Mouse (Mus musculus): Measurements from ENCODE around the gene Celf2. TPM values are rescaled to one million over a fixed set of nuclear protein-coding genes. Genes with fewer than 3 reads are reported as not detected.
A peak's percentile ranks its signal among the peaks of the same experiment; 100 is the strongest.

Celf2 gene
- polyA plus RNA-seq, 1 experiment from 2014 or later = 191 TPM

- no peak overlapping the region for H3K4me3 ChIP-seq (replicated peaks; ENCODE audit: low read depth, low read length)
- H3K4me2 ChIP-seq (ENCODE audit: low read length) = no peak overlapping the region
- ATAC-seq (ENCODE audit: low FRiP score, low TSS enrichment) = no peak
- no peak overlapping the region for H3K9ac ChIP-seq (replicated peaks; ENCODE audit: low read length)
- H3K9me3 ChIP-seq (ENCODE audit: control insufficient read depth, low read length) = no peaks in the 10 kb centered on the region
- H3K4me1 ChIP-seq (ENCODE audit: control insufficient read depth, insufficient read depth, low read length) = no peaks in the 10 kb centered on the region
- no peaks in the 10 kb centered on the region for H3K36me3 ChIP-seq (ENCODE audit: control insufficient read depth, insufficient read depth, low read length)
- no peak overlapping the region for H3K27ac ChIP-seq (replicated peaks; ENCODE audit: low read depth, low read length)
- DNase-seq = no peak
- no peaks in the 10 kb centered on the region for H3K27me3 ChIP-seq (ENCODE audit: control insufficient read depth, insufficient read depth, low read length)
- WGBS = 96% methylated on average over 4 of the region's 4 CpGs
Measured at GRCm38 (mm10) chr2:6927693-6928360, 581.5 kb downstream of the Celf2 start.

GRCm38 (mm10) chr2:6925505-6925904 lies 583.9 kb downstream of the Celf2 start:
- H3K4me3 ChIP-seq (replicated peaks; ENCODE audit: low read depth, low read length) = no peak overlapping the region
- no peaks in the 10 kb centered on the region for H3K27me3 ChIP-seq (ENCODE audit: control insufficient read depth, insufficient read depth, low read length)
- ATAC-seq (ENCODE audit: low FRiP score, low TSS enrichment) (no peak; the same call in 1 of the 2 replicates), DNase-seq (peak; percentile 37)
- H3K27ac ChIP-seq (replicated peaks; ENCODE audit: low read depth, low read length) = no peak overlapping the region
- no peaks in the 10 kb centered on the region for H3K4me1 ChIP-seq (ENCODE audit: control insufficient read depth, insufficient read depth, low read length)
- no peak overlapping the region for H3K4me2 ChIP-seq (ENCODE audit: low read length)
- no peak overlapping the region for H3K9ac ChIP-seq (replicated peaks; ENCODE audit: low read length)
- 22% methylated on average over 5 of the region's 5 CpGs for WGBS
- H3K36me3 ChIP-seq (ENCODE audit: control insufficient read depth, insufficient read depth, low read length) = no peaks in the 10 kb centered on the region
- H3K9me3 ChIP-seq (ENCODE audit: control insufficient read depth, low read length) = no peaks in the 10 kb centered on the region

GRCm38 (mm10) chr2:6923738-6924474 lies 585.5 kb downstream of the Celf2 start:
- Histone ChIP-seq H3K9ac (replicated peaks; ENCODE audit: low read length) (no peak overlapping the region), H3K4me2 (ENCODE audit: low read length) (no peak overlapping the region), H3K36me3 (ENCODE audit: control insufficient read depth, insufficient read depth, low read length) (no peaks in the 10 kb centered on the region), H3K4me3 (replicated peaks; ENCODE audit: low read depth, low read length) (no peak overlapping the region), H3K9me3 (ENCODE audit: control insufficient read depth, low read length) (no peaks in the 10 kb centered on the region), H3K27me3 (ENCODE audit: control insufficient read depth, insufficient read depth, low read length) (no peaks in the 10 kb centered on the region), H3K27ac (replicated peaks; ENCODE audit: low read depth, low read length) (no peak overlapping the region), H3K4me1 (ENCODE audit: control insufficient read depth, insufficient read depth, low read length) (no peaks in the 10 kb centered on the region)
- ATAC-seq (ENCODE audit: low FRiP score, low TSS enrichment) (no peak), DNase-seq (no peak)
- 87% methylated on average over 15 of the region's 15 CpGs for WGBS

- no peaks in the 10 kb centered on the region for H3K9me3 ChIP-seq (ENCODE audit: control insufficient read depth, low read length)
- no peak overlapping the region for H3K9ac ChIP-seq (replicated peaks; ENCODE audit: low read length)
- H3K27ac ChIP-seq (replicated peaks; ENCODE audit: low read depth, low read length) = no peak overlapping the region
- no peaks in the 10 kb centered on the region for H3K36me3 ChIP-seq (ENCODE audit: control insufficient read depth, insufficient read depth, low read length)
- no peak overlapping the region for H3K4me3 ChIP-seq (replicated peaks; ENCODE audit: low read depth, low read length)
- no peak overlapping the region for H3K4me2 ChIP-seq (ENCODE audit: low read length)
- ATAC-seq (ENCODE audit: low FRiP score, low TSS enrichment) = no peak
- no peaks in the 10 kb centered on the region for H3K4me1 ChIP-seq (ENCODE audit: control insufficient read depth, insufficient read depth, low read length)
- no peak for DNase-seq
- no peaks in the 10 kb centered on the region for H3K27me3 ChIP-seq (ENCODE audit: control insufficient read depth, insufficient read depth, low read length)
- 82% methylated on average over 4 of the region's 4 CpGs for WGBS
Measured at GRCm38 (mm10) chr2:6915386-6915785, 594.0 kb downstream of the Celf2 start.

GRCm38 (mm10) chr2:6913315-6913714 lies 596.0 kb downstream of the Celf2 start:
- Histone ChIP-seq H3K9me3 (ENCODE audit: control insufficient read depth, low read length) (no peaks in the 10 kb centered on the region), H3K9ac (replicated peaks; ENCODE audit: low read length) (no peak overlapping the region), H3K4me3 (replicated peaks; ENCODE audit: low read depth, low read length) (no peak overlapping the region), H3K36me3 (ENCODE audit: control insufficient read depth, insufficient read depth, low read length) (no peaks in the 10 kb centered on the region), H3K27ac (replicated peaks; ENCODE audit: low read depth, low read length) (no peak overlapping the region), H3K4me1 (ENCODE audit: control insufficient read depth, insufficient read depth, low read length) (no peaks in the 10 kb centered on the region), H3K27me3 (ENCODE audit: control insufficient read depth, insufficient read depth, low read length) (no peaks in the 10 kb centered on the region), H3K4me2 (ENCODE audit: low read length) (no peak overlapping the region)
- no peak for ATAC-seq (ENCODE audit: low FRiP score, low TSS enrichment)
- 71% methylated on average over 10 of the region's 10 CpGs for WGBS
- DNase-seq = no peak

- no peaks in the 10 kb centered on the region for H3K36me3 ChIP-seq (ENCODE audit: control insufficient read depth, insufficient read depth, low read length)
- no peaks in the 10 kb centered on the region for H3K4me1 ChIP-seq (ENCODE audit: control insufficient read depth, insufficient read depth, low read length)
- no peak overlapping the region for H3K4me2 ChIP-seq (ENCODE audit: low read length)
- ATAC-seq (ENCODE audit: low FRiP score, low TSS enrichment) (no peak), DNase-seq (no peak)
- no peaks in the 10 kb centered on the region for H3K27me3 ChIP-seq (ENCODE audit: control insufficient read depth, insufficient read depth, low read length)
- H3K4me3 ChIP-seq (replicated peaks; ENCODE audit: low read depth, low read length) = no peak overlapping the region
- no peak overlapping the region for H3K9ac ChIP-seq (replicated peaks; ENCODE audit: low read length)
- no peak overlapping the region for H3K27ac ChIP-seq (replicated peaks; ENCODE audit: low read depth, low read length)
- no peaks in the 10 kb centered on the region for H3K9me3 ChIP-seq (ENCODE audit: control insufficient read depth, low read length)
- 54% methylated on average over 7 of the region's 7 CpGs for WGBS
Measured at GRCm38 (mm10) chr2:6911932-6912331, 597.4 kb downstream of the Celf2 start.

GRCm38 (mm10) chr2:6909921-6910320 lies 599.4 kb downstream of the Celf2 start:
- Histone ChIP-seq H3K27ac (replicated peaks; ENCODE audit: low read depth, low read length) (no peak overlapping the region), H3K36me3 (ENCODE audit: control insufficient read depth, insufficient read depth, low read length) (no peaks in the 10 kb centered on the region), H3K9ac (replicated peaks; ENCODE audit: low read length) (no peak overlapping the region), H3K4me1 (ENCODE audit: control insufficient read depth, insufficient read depth, low read length) (no peaks in the 10 kb centered on the region), H3K4me3 (replicated peaks; ENCODE audit: low read depth, low read length) (no peak overlapping the region), H3K4me2 (ENCODE audit: low read length) (no peak overlapping the region), H3K9me3 (ENCODE audit: control insufficient read depth, low read length) (no peaks in the 10 kb centered on the region), H3K27me3 (ENCODE audit: control insufficient read depth, insufficient read depth, low read length) (no peaks in the 10 kb centered on the region)
- ATAC-seq (ENCODE audit: low FRiP score, low TSS enrichment) (no peak), DNase-seq (no peak)
- WGBS = 83% methylated on average over 7 of the region's 7 CpGs

- H3K27me3 ChIP-seq (ENCODE audit: control insufficient read depth, insufficient read depth, low read length) = no peaks in the 10 kb centered on the region
- 89% methylated on average over 3 of the region's 3 CpGs for WGBS
- H3K36me3 ChIP-seq (ENCODE audit: control insufficient read depth, insufficient read depth, low read length) = no peaks in the 10 kb centered on the region
- H3K9me3 ChIP-seq (ENCODE audit: control insufficient read depth, low read length) = no peaks in the 10 kb centered on the region
- peaks cover 6% of the 10 kb centered on the region; the same call in 1 of the 2 replicates for H3K4me1 ChIP-seq (ENCODE audit: control insufficient read depth, insufficient read depth, low read length)
- no peak overlapping the region for H3K4me3 ChIP-seq (replicated peaks; ENCODE audit: low read depth, low read length)
- DNase-seq (no peak), ATAC-seq (ENCODE audit: low FRiP score, low TSS enrichment) (no peak)
- H3K27ac ChIP-seq (replicated peaks; ENCODE audit: low read depth, low read length) = no peak overlapping the region
- no peak overlapping the region for H3K4me2 ChIP-seq (ENCODE audit: low read length)
- no peak overlapping the region for H3K9ac ChIP-seq (replicated peaks; ENCODE audit: low read length)
Measured at GRCm38 (mm10) chr2:6904411-6904810, 605.0 kb downstream of the Celf2 start.

GRCm38 (mm10) chr2:6903251-6903763 lies 606.1 kb downstream of the Celf2 start:
- no peaks in the 10 kb centered on the region for H3K27me3 ChIP-seq (ENCODE audit: control insufficient read depth, insufficient read depth, low read length)
- H3K4me2 ChIP-seq (ENCODE audit: low read length) = no peak overlapping the region
- peak; percentile 68 for DNase-seq
- 10% methylated on average over 4 of the region's 4 CpGs for WGBS
- H3K9me3 ChIP-seq (ENCODE audit: control insufficient read depth, low read length) = no peaks in the 10 kb centered on the region
- H3K4me3 ChIP-seq (replicated peaks; ENCODE audit: low read depth, low read length) = no peak overlapping the region
- no peaks in the 10 kb centered on the region for H3K36me3 ChIP-seq (ENCODE audit: control insufficient read depth, insufficient read depth, low read length)
- peak; percentile 73 for ATAC-seq (ENCODE audit: low FRiP score, low TSS enrichment)
- no peak overlapping the region for H3K9ac ChIP-seq (replicated peaks; ENCODE audit: low read length)
- peaks cover 6% of the 10 kb centered on the region; the same call in 1 of the 2 replicates for H3K4me1 ChIP-seq (ENCODE audit: control insufficient read depth, insufficient read depth, low read length)
- H3K27ac ChIP-seq (replicated peaks; ENCODE audit: low read depth, low read length) = no peak overlapping the region
